Mouse (Mus musculus): ENCODE results near the gene Dtd1. TPM values are rescaled to one million over a fixed set of nuclear protein-coding genes. Genes with fewer than 3 reads are reported as not detected.

Dtd1 gene
- polyA plus RNA-seq, 1 experiment from 2014 or later = 26.7 TPM

DNA sequence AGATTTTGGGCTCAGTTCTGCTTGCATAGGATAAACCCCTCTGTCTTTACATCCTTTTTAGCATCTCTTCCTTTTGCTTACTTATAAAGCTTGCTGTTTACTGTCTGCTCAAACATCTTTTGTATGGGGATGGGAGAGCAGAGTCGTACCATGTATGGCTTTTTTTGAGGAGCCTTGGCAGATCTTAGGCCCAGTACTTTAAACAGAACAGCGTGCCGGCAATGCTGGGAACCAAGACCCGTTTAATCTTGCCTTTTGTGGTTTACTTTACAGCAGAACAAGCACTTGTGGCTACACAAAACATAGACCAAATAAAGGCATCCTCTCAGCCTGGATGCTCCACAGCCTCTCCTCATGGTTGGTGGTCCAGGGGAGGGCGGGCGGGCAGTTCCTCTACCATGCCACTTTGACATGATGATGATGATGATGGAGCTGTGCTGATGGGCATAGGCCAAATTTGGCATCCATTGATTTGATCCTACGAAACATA lies 170.8 kb downstream of the Dtd1 start:
- Histone ChIP-seq H3K4me1 (ENCODE audit: control insufficient read depth, insufficient read depth, low read length) (peaks cover 5% of the 10 kb centered on the region; the same call in 1 of the 2 replicates), H3K4me3 (ENCODE audit: low read depth, low read length) (no peak overlapping the region), H3K4me2 (no peak overlapping the region), H3K27ac (ENCODE audit: low read depth, low read length) (no peak overlapping the region), H3K9me3 (replicated peaks; ENCODE audit: control insufficient read depth, low read length) (no peaks in the 10 kb centered on the region), H3K9ac (ENCODE audit: low read depth, low read length) (no peak overlapping the region), H3K27me3 (ENCODE audit: control insufficient read depth, insufficient read depth, low read length) (no peaks in the 10 kb centered on the region), H3K36me3 (ENCODE audit: control insufficient read depth, insufficient read depth, low read length) (no peaks in the 10 kb centered on the region)
- 79% methylated on average over 7 of the region's 7 CpGs for WGBS (ENCODE audit: insufficient replicate concordance)
- no peak for ATAC-seq (replicated peaks; ENCODE audit: insufficient number of reproducible peaks, low FRiP score, low TSS enrichment)

DNA sequence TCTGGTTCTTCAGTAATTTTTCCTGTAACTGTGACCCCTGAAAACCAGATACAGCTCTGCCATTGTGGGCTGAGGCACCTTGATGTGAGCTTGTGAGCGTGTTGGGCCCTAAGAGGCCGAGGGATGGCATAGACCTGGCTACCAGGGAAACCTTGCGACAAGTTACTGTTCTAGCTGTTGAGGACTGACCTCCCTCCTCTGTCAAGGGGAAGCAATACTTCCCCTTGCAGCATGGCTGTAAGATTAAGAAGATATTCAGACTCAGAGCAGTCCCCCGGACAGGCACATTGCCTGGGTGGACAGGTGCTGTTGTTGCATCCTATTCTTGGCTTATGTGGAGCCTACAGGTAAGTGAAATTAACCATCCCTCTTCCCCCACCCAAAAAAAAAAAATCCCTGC lies 172.1 kb downstream of the Dtd1 start:
- Histone ChIP-seq H3K9ac (ENCODE audit: low read depth, low read length) (no peak overlapping the region), H3K27ac (ENCODE audit: low read depth, low read length) (no peak overlapping the region)

DNA sequence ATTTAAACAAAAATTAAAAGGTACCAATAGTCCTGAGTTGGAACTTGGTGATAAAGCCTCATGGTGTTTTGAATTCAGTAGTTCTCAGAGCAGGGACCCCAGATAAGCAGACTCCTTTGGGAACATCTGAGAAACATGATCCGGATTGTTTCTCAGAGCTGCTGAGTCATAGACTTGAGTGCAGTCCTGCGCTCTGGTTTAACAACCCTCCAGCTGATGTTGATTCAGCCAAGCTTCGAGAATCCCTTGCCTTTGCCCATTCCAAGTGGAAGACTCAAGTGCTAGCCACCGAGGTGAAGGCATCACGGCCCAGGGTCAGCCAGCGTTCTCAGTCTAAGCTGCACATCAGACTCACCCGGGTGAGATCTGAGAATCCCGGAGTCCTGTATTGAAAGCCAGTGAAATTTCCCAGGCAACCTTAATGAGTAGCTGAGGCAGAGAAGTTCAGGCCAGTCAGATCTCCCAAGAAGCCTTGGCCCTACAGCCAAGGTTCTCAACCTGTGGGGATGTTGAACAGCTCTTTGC lies 175.0 kb downstream of the Dtd1 start:
- H3K4me3 ChIP-seq (ENCODE audit: low read depth, low read length) = no peak overlapping the region
- H3K27me3 ChIP-seq (ENCODE audit: control insufficient read depth, insufficient read depth, low read length) = no peaks in the 10 kb centered on the region
- no peaks in the 10 kb centered on the region for H3K36me3 ChIP-seq (ENCODE audit: control insufficient read depth, insufficient read depth, low read length)
- no peak overlapping the region for H3K9ac ChIP-seq (ENCODE audit: low read depth, low read length)
- WGBS (ENCODE audit: insufficient replicate concordance) = 56% methylated on average over 8 of the region's 8 CpGs
- H3K4me2 ChIP-seq = no peak overlapping the region
- no peaks in the 10 kb centered on the region for H3K9me3 ChIP-seq (replicated peaks; ENCODE audit: control insufficient read depth, low read length)
- H3K27ac ChIP-seq (ENCODE audit: low read depth, low read length) = no peak overlapping the region
- H3K4me1 ChIP-seq (ENCODE audit: control insufficient read depth, insufficient read depth, low read length) = no peaks in the 10 kb centered on the region; the same call in 1 of the 2 replicates
- no peak for ATAC-seq (replicated peaks; ENCODE audit: insufficient number of reproducible peaks, low FRiP score, low TSS enrichment)

More for the DNA sequence above, 172.1 kb downstream of the Dtd1 start:
- H3K4me1 ChIP-seq (ENCODE audit: control insufficient read depth, insufficient read depth, low read length) = peaks cover 5% of the 10 kb centered on the region; the same call in 1 of the 2 replicates
- no peaks in the 10 kb centered on the region for H3K27me3 ChIP-seq (ENCODE audit: control insufficient read depth, insufficient read depth, low read length)
- H3K9me3 ChIP-seq (replicated peaks; ENCODE audit: control insufficient read depth, low read length) = no peaks in the 10 kb centered on the region
- 69% methylated on average over 4 of the region's 4 CpGs for WGBS (ENCODE audit: insufficient replicate concordance)
- ATAC-seq (replicated peaks; ENCODE audit: insufficient number of reproducible peaks, low FRiP score, low TSS enrichment) = no peak
- H3K4me3 ChIP-seq (ENCODE audit: low read depth, low read length) = no peak overlapping the region
- no peak overlapping the region for H3K4me2 ChIP-seq
- no peaks in the 10 kb centered on the region for H3K36me3 ChIP-seq (ENCODE audit: control insufficient read depth, insufficient read depth, low read length)

DNA sequence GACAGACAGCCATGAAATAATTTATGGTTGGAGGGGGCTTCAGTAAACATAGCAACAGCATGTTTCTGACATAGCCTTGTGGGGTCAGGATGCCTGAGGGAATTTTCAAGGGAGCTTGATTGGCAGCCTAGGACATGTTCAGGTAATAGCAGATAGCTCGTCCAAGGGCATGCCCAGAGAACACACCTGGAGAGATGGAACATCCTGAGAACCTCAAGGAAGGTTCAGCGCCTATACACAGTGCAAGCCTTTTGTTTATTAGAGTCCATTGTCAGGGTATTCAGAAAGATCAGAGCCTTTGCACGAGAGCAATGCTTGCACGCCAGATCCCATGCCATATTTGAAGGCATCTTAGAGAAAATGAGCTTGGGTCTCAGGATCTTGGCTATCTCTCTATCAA lies 175.9 kb downstream of the Dtd1 start:
- no peak overlapping the region for H3K27ac ChIP-seq (ENCODE audit: low read depth, low read length)
- H3K9ac ChIP-seq (ENCODE audit: low read depth, low read length) = no peak overlapping the region
- H3K36me3 ChIP-seq (ENCODE audit: control insufficient read depth, insufficient read depth, low read length) = no peaks in the 10 kb centered on the region
- no peaks in the 10 kb centered on the region; the same call in 1 of the 2 replicates for H3K4me1 ChIP-seq (ENCODE audit: control insufficient read depth, insufficient read depth, low read length)
- no peak overlapping the region for H3K4me3 ChIP-seq (ENCODE audit: low read depth, low read length)
- no peak for ATAC-seq (replicated peaks; ENCODE audit: insufficient number of reproducible peaks, low FRiP score, low TSS enrichment)
- no peaks in the 10 kb centered on the region for H3K9me3 ChIP-seq (replicated peaks; ENCODE audit: control insufficient read depth, low read length)
- H3K4me2 ChIP-seq = no peak overlapping the region
- H3K27me3 ChIP-seq (ENCODE audit: control insufficient read depth, insufficient read depth, low read length) = no peaks in the 10 kb centered on the region
- 85% methylated on average over 4 of the region's 4 CpGs for WGBS (ENCODE audit: insufficient replicate concordance)

DNA sequence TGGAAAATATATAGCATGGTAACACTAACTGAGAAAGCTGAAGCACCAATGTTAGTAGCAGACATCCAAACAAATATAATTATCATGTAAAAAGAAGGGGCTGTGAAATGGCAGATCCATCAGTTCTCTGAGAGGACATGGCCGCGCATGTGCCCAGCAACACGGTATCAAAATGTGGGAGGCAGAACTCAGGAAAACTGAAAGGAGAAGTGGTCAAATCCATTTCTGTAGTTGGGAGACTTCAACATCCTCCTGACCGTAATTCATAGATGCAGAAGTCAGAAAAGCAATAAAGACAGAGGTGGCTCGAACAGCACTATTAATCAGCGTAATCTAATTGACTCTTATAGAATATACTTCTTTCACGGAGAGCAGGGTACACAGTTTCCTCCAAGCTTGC lies 179.6 kb downstream of the Dtd1 start:
- Histone ChIP-seq H3K9ac (ENCODE audit: low read depth, low read length) (no peak overlapping the region), H3K4me1 (ENCODE audit: control insufficient read depth, insufficient read depth, low read length) (no peaks in the 10 kb centered on the region), H3K36me3 (ENCODE audit: control insufficient read depth, insufficient read depth, low read length) (no peaks in the 10 kb centered on the region), H3K9me3 (replicated peaks; ENCODE audit: control insufficient read depth, low read length) (no peaks in the 10 kb centered on the region), H3K4me3 (ENCODE audit: low read depth, low read length) (no peak overlapping the region), H3K4me2 (no peak overlapping the region), H3K27me3 (ENCODE audit: control insufficient read depth, insufficient read depth, low read length) (no peaks in the 10 kb centered on the region), H3K27ac (ENCODE audit: low read depth, low read length) (no peak overlapping the region)
- WGBS (ENCODE audit: insufficient replicate concordance) = 85% methylated on average over 7 of the region's 7 CpGs
- no peak for ATAC-seq (replicated peaks; ENCODE audit: insufficient number of reproducible peaks, low FRiP score, low TSS enrichment)

DNA sequence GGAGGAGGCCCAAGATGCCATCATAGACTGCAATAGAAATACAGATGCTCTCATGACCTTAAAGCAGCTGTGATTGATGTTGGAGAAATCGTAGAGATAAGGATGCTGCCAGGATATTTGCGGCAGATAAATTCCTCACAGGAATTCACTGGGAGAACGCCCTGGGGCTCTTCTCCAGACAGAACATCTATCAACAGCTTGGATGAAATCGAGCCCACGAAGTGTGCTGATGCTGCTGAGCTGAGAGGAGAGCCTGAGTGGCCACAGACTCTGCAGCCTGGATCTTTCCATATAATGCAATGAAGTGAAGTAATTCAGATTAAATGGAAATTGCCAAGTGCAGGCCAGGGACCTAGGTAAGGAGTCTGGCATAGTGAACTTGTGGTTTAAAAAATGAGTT lies 181.0 kb downstream of the Dtd1 start:
- Histone ChIP-seq H3K27me3 (ENCODE audit: control insufficient read depth, insufficient read depth, low read length) (no peaks in the 10 kb centered on the region), H3K4me3 (ENCODE audit: low read depth, low read length) (no peak overlapping the region), H3K9me3 (replicated peaks; ENCODE audit: control insufficient read depth, low read length) (no peaks in the 10 kb centered on the region), H3K4me1 (ENCODE audit: control insufficient read depth, insufficient read depth, low read length) (no peaks in the 10 kb centered on the region), H3K9ac (ENCODE audit: low read depth, low read length) (no peak overlapping the region), H3K4me2 (no peak overlapping the region), H3K36me3 (ENCODE audit: control insufficient read depth, insufficient read depth, low read length) (no peaks in the 10 kb centered on the region), H3K27ac (ENCODE audit: low read depth, low read length) (no peak overlapping the region)
- WGBS (ENCODE audit: insufficient replicate concordance) = 24% methylated on average over 5 of the region's 5 CpGs
- no peak for ATAC-seq (replicated peaks; ENCODE audit: insufficient number of reproducible peaks, low FRiP score, low TSS enrichment)

DNA sequence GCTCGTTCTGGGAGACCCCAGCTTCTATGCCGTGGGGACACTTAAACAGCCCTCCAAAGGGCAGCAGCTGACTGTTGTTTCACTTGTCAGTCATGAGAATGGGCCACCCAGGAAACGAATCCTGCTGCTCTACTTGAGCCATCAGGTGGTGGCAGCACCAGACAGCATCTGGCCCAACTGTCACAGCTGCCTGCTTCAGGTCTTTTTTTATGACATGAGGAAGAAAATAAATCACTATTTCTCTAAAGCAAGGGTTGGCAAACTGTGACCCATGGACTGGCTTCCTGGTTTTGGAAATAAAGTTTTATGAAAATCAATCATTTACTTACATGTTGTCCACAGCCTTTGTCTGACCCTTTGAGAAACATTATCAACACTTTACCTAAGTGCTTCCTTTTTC lies 182.2 kb downstream of the Dtd1 start:
- no peaks in the 10 kb centered on the region for H3K4me1 ChIP-seq (ENCODE audit: control insufficient read depth, insufficient read depth, low read length)
- no peak overlapping the region for H3K4me2 ChIP-seq
- no peak for ATAC-seq (replicated peaks; ENCODE audit: insufficient number of reproducible peaks, low FRiP score, low TSS enrichment)
- no peak overlapping the region for H3K4me3 ChIP-seq (ENCODE audit: low read depth, low read length)
- H3K36me3 ChIP-seq (ENCODE audit: control insufficient read depth, insufficient read depth, low read length) = no peaks in the 10 kb centered on the region
- no peaks in the 10 kb centered on the region for H3K9me3 ChIP-seq (replicated peaks; ENCODE audit: control insufficient read depth, low read length)
- H3K9ac ChIP-seq (ENCODE audit: low read depth, low read length) = no peak overlapping the region
- no peak overlapping the region for H3K27ac ChIP-seq (ENCODE audit: low read depth, low read length)
- WGBS (ENCODE audit: insufficient replicate concordance) = 48% methylated on average over 3 of the region's 3 CpGs
- no peaks in the 10 kb centered on the region for H3K27me3 ChIP-seq (ENCODE audit: control insufficient read depth, insufficient read depth, low read length)

DNA sequence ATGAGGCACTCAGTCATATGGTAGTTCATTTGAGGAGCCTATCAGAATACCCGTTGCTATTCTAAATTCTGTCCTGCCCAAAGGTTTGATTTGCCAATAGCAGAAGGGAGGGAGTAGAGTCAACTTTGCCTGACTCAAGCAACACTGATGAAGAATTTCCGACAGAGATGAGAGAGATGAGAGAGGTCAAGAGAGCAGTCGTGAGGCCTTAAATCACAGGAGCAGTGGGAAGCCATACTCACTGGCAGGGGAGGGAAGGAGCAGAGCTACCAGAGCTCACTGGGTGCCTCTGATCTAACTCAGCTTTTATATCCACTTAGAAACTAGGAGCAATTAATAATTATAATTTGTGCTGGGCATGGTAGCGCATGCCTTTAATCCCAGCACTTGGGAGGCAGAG lies 182.8 kb downstream of the Dtd1 start:
- no peaks in the 10 kb centered on the region for H3K4me1 ChIP-seq (ENCODE audit: control insufficient read depth, insufficient read depth, low read length)
- H3K27ac ChIP-seq (ENCODE audit: low read depth, low read length) = no peak overlapping the region
- no peak overlapping the region for H3K9ac ChIP-seq (ENCODE audit: low read depth, low read length)
- no peaks in the 10 kb centered on the region for H3K27me3 ChIP-seq (ENCODE audit: control insufficient read depth, insufficient read depth, low read length)
- no peaks in the 10 kb centered on the region for H3K36me3 ChIP-seq (ENCODE audit: control insufficient read depth, insufficient read depth, low read length)
- WGBS (ENCODE audit: insufficient replicate concordance) = 64% methylated on average over 4 of the region's 4 CpGs
- no peak for ATAC-seq (replicated peaks; ENCODE audit: insufficient number of reproducible peaks, low FRiP score, low TSS enrichment)
- no peak overlapping the region for H3K4me2 ChIP-seq
- no peaks in the 10 kb centered on the region for H3K9me3 ChIP-seq (replicated peaks; ENCODE audit: control insufficient read depth, low read length)
- no peak overlapping the region for H3K4me3 ChIP-seq (ENCODE audit: low read depth, low read length)

DNA sequence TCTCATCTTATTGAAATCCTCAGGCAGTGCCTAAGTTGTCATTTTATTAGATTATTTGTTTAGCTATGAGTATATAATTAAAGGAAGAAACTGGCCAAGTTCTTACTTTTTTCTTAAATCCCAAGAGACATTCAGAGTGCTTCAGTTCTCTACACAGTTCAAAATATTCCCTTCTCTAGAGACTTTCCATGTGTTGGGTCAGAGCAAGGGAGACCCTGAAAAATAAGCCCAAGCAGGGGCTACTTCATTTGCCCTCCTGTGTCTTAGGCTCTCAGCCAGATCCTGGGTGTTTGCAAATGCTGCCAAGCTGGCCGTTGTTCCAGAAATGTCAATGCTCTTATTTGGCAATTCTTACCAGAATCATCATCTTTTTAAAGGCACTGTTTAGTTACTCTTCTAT lies 183.5 kb downstream of the Dtd1 start:
- Histone ChIP-seq H3K9me3 (replicated peaks; ENCODE audit: control insufficient read depth, low read length) (no peaks in the 10 kb centered on the region), H3K4me3 (ENCODE audit: low read depth, low read length) (no peak overlapping the region), H3K4me2 (no peak overlapping the region), H3K4me1 (ENCODE audit: control insufficient read depth, insufficient read depth, low read length) (no peaks in the 10 kb centered on the region), H3K27ac (ENCODE audit: low read depth, low read length) (no peak overlapping the region), H3K27me3 (ENCODE audit: control insufficient read depth, insufficient read depth, low read length) (no peaks in the 10 kb centered on the region), H3K9ac (ENCODE audit: low read depth, low read length) (no peak overlapping the region), H3K36me3 (ENCODE audit: control insufficient read depth, insufficient read depth, low read length) (no peaks in the 10 kb centered on the region)
- 86% methylated on average over 1 of the region's 1 CpGs for WGBS (ENCODE audit: insufficient replicate concordance)
- ATAC-seq (replicated peaks; ENCODE audit: insufficient number of reproducible peaks, low FRiP score, low TSS enrichment) = no peak
